Mouse (Mus musculus) MEL (cell line): ENCODE data around the gene Shf. TPM values are rescaled to one million over a fixed set of nuclear protein-coding genes. Genes with fewer than 3 reads are reported as not detected.
A peak's percentile ranks its signal among the peaks of the same experiment; 100 is the strongest.

Experiments used
- DNase-seq: peaks from one replicate; pipeline ENCODE4 v3.0.0; 2011; ENCODE audit warnings: low read depth, low spot score
- H3K27ac ChIP-seq: 2 replicates; pipeline ENCODE4 v1.5.1; 2012; ENCODE audit warnings: low read depth, mild to moderate bottlenecking, control low read depth, low read length, moderate library complexity; ENCODE audit not compliant: control insufficient read depth
- H3K27me3 ChIP-seq, 2 experiments: fragments of 150-350 bp in 1 of 2; sonication (generic) in 1 of 2; 2 replicates each; pipeline ENCODE4 v1.6.1; 2012; ENCODE audit warnings: low read length in 2 of 2, mild to moderate bottlenecking in 2 of 2, improper control_type of control experiment in 1 of 2, moderate library complexity in 1 of 2; ENCODE audit not compliant: insufficient read depth in 2 of 2, control insufficient read depth in 1 of 2
- H3K36me3 ChIP-seq, 2 experiments: 2 replicates each; pipeline ENCODE4 v1.6.1; 2012 to 2014; ENCODE audit warnings: low read length in 2 of 2, improper control_type of control experiment in 1 of 2, inconsistent platforms in 1 of 2, mild to moderate bottlenecking in 1 of 2; ENCODE audit not compliant: insufficient read depth in 2 of 2, control insufficient read depth in 1 of 2
- H3K4me1 ChIP-seq, 2 experiments: fragments of 150-350 bp in 1 of 2; sonication (generic) in 1 of 2; 2 replicates each; pipeline ENCODE4 v1.6.1; 2012; ENCODE audit warnings: low read length in 2 of 2, improper control_type of control experiment in 1 of 2, mild to moderate bottlenecking in 1 of 2; ENCODE audit not compliant: insufficient read depth in 2 of 2, control insufficient read depth in 1 of 2
- H3K4me3 ChIP-seq, 2 experiments: fragments of 150-350 bp in 1 of 2; sonication (generic) in 1 of 2; 2 replicates each; pipeline ENCODE4 v1.5.1; 2012; ENCODE audit warnings: low read depth in 2 of 2, low read length in 2 of 2, mild to moderate bottlenecking in 2 of 2, moderate library complexity in 2 of 2, control low read depth in 1 of 2, improper control_type of control experiment in 1 of 2; ENCODE audit not compliant: control insufficient read depth in 1 of 2, insufficient read depth in 1 of 2
- H3K79me2 ChIP-seq: 2 replicates; pipeline ENCODE4 v1.6.1; 2012; ENCODE audit warnings: mild to moderate bottlenecking, low read length, moderate library complexity; ENCODE audit not compliant: control insufficient read depth, poor library complexity, insufficient read depth
- H3K9ac ChIP-seq: 2 replicates; pipeline ENCODE4 v1.6.1; 2012; ENCODE audit warnings: low read depth, mild to moderate bottlenecking, control low read depth, low read length, moderate library complexity; ENCODE audit not compliant: control insufficient read depth, poor library complexity, severe bottlenecking
- H3K9me3 ChIP-seq: fragments of 150-350 bp; sonication (generic); replicated peaks from 2 replicates; pipeline ENCODE4 v1.6.1; 2012; ENCODE audit warnings: mild to moderate bottlenecking, low read length, improper control_type of control experiment, moderate library complexity; ENCODE audit not compliant: insufficient read depth
- BHLHE40 ChIP-seq: IDR thresholded peaks from 2 replicates; pipeline ENCODE4 v1.6.1; 2012; ENCODE audit warnings: low read depth, mild to moderate bottlenecking, inconsistent platforms, low read length, improper control_type of control experiment, borderline replicate concordance
- CTCF ChIP-seq, 3 experiments: IDR thresholded peaks in 2 of 3; conservative IDR thresholded peaks in 1 of 3; 2 replicates each; pipeline ENCODE4 v1.5.1; 2011 to 2012; ENCODE audit warnings: low read length in 3 of 3, low read depth in 2 of 3, mild to moderate bottlenecking in 2 of 3, improper control_type of control experiment in 1 of 3, inconsistent platforms in 1 of 3, mixed read lengths in 1 of 3, moderate library complexity in 1 of 3; ENCODE audit not compliant: control insufficient read depth in 1 of 3, insufficient read depth in 1 of 3, poor library complexity in 1 of 3, severe bottlenecking in 1 of 3
- E2F4 ChIP-seq: IDR thresholded peaks from 2 replicates; pipeline ENCODE4 v1.6.1; 2011; ENCODE audit warnings: low read depth, low read length, improper control_type of control experiment, borderline replicate concordance
- EP300 ChIP-seq, 2 experiments: IDR thresholded peaks; 2 replicates each; pipeline ENCODE4 v1.6.1; 2011; ENCODE audit warnings: improper control_type of control experiment in 2 of 2, low read length in 2 of 2, low read depth in 1 of 2, mild to moderate bottlenecking in 1 of 2
- ETS1 ChIP-seq: IDR thresholded peaks from 2 replicates; pipeline ENCODE4 v1.6.1; 2012; ENCODE audit warnings: low read depth, mild to moderate bottlenecking, inconsistent platforms, low read length, improper control_type of control experiment, moderate library complexity
- GATA1 ChIP-seq: IDR thresholded peaks from 2 replicates; pipeline ENCODE4 v1.6.1; 2011; ENCODE audit warnings: low read depth, low read length, improper control_type of control experiment
- HCFC1 ChIP-seq: IDR thresholded peaks from 2 replicates; pipeline ENCODE4 v1.6.1; 2012; ENCODE audit warnings: low read depth, mild to moderate bottlenecking, inconsistent platforms, low read length, improper control_type of control experiment, moderate library complexity
- KAT2A ChIP-seq: conservative IDR thresholded peaks from 2 replicates; pipeline ENCODE4 v1.6.1; 2012; ENCODE audit warnings: low read depth, low read length, improper control_type of control experiment, inconsistent platforms
- MAX ChIP-seq: IDR thresholded peaks from 2 replicates; pipeline ENCODE4 v1.6.1; 2011; ENCODE audit warnings: low read length, improper control_type of control experiment
- MAZ ChIP-seq: IDR thresholded peaks from 2 replicates; pipeline ENCODE4 v1.6.1; 2012; ENCODE audit warnings: low read depth, mild to moderate bottlenecking, inconsistent platforms, low read length, improper control_type of control experiment
- MXI1 ChIP-seq: IDR thresholded peaks from 2 replicates; pipeline ENCODE4 v1.6.1; 2011; ENCODE audit warnings: mild to moderate bottlenecking, low read depth, low read length, improper control_type of control experiment
- MYB ChIP-seq: IDR thresholded peaks from 2 replicates; pipeline ENCODE4 v1.6.1; 2011; ENCODE audit warnings: mild to moderate bottlenecking, low read depth, low read length, improper control_type of control experiment
- MYC ChIP-seq: IDR thresholded peaks from 2 replicates; pipeline ENCODE4 v1.6.1; 2011; ENCODE audit warnings: low read depth, mild to moderate bottlenecking, low read length, improper control_type of control experiment, moderate library complexity
- NELFE ChIP-seq: IDR thresholded peaks from 2 replicates; pipeline ENCODE4 v1.6.1; 2011; ENCODE audit warnings: low read depth, low read length, improper control_type of control experiment
- POLR2A ChIP-seq, 2 experiments: IDR thresholded peaks; 2 replicates each; pipeline ENCODE4 v1.6.1; 2011 to 2012; ENCODE audit warnings: low read length in 2 of 2, mild to moderate bottlenecking in 2 of 2, control low read depth in 1 of 2, improper control_type of control experiment in 1 of 2, low read depth in 1 of 2, moderate library complexity in 1 of 2; ENCODE audit not compliant: control insufficient read depth in 1 of 2, insufficient read depth in 1 of 2, poor library complexity in 1 of 2
- POLR2AphosphoS2 ChIP-seq: IDR thresholded peaks from 2 replicates; pipeline ENCODE4 v1.6.1; 2011; ENCODE audit warnings: low read length, improper control_type of control experiment
- RAD21 ChIP-seq: IDR thresholded peaks from 2 replicates; pipeline ENCODE4 v1.6.1; 2011; ENCODE audit warnings: mild to moderate bottlenecking, low read depth, low read length, improper control_type of control experiment
- RCOR1 ChIP-seq: IDR thresholded peaks from 2 replicates; pipeline ENCODE4 v1.6.1; 2012; ENCODE audit warnings: low read depth, mild to moderate bottlenecking, inconsistent platforms, low read length, improper control_type of control experiment
- SIN3A ChIP-seq: IDR thresholded peaks from 2 replicates; pipeline ENCODE4 v1.6.1; 2012; ENCODE audit warnings: low read length, improper control_type of control experiment, inconsistent platforms
- SMC3 ChIP-seq: IDR thresholded peaks from 2 replicates; pipeline ENCODE4 v1.6.1; 2011; ENCODE audit warnings: low read depth, low read length, improper control_type of control experiment
- TAL1 ChIP-seq: IDR thresholded peaks from 2 replicates; pipeline ENCODE4 v1.6.1; 2012; ENCODE audit warnings: mild to moderate bottlenecking, inconsistent platforms, low read length, moderate library complexity, mixed read lengths
- TBP ChIP-seq: IDR thresholded peaks from 2 replicates; pipeline ENCODE4 v1.8.0; 2011; ENCODE audit warnings: low read depth, low read length, improper control_type of control experiment
- TCF12 ChIP-seq: IDR thresholded peaks from 2 replicates; pipeline ENCODE4 v1.6.1; 2014; ENCODE audit warnings: low read depth, mild to moderate bottlenecking, inconsistent platforms, low read length, improper control_type of control experiment, moderate library complexity
- UBTF ChIP-seq: IDR thresholded peaks from 2 replicates; pipeline ENCODE4 v1.6.1; 2012; ENCODE audit warnings: low read depth, mild to moderate bottlenecking, inconsistent platforms, low read length, improper control_type of control experiment, moderate library complexity, borderline replicate concordance; ENCODE audit not compliant: insufficient read depth
- USF1 ChIP-seq: IDR thresholded peaks from 2 replicates; pipeline ENCODE4 v1.6.1; 2014; ENCODE audit warnings: low read depth, mild to moderate bottlenecking, inconsistent platforms, low read length, improper control_type of control experiment, moderate library complexity
- ZMIZ1 ChIP-seq: IDR thresholded peaks from 2 replicates; pipeline ENCODE4 v1.6.1; 2012; ENCODE audit warnings: low read depth, mild to moderate bottlenecking, inconsistent platforms, low read length, improper control_type of control experiment, moderate library complexity
- ZNF384 ChIP-seq: IDR thresholded peaks from 2 replicates; pipeline ENCODE4 v1.6.1; 2012; ENCODE audit warnings: low read depth, mild to moderate bottlenecking, inconsistent platforms, low read length, improper control_type of control experiment
- polyA plus RNA-seq, 2 experiments: library from polyadenylated mRNA; stranded (reverse) in 1 of 2; unstranded in 1 of 2; fragments of >175 nt in 1 of 2; fragments of >200 nt in 1 of 2; gene quantifications; 2 replicates each; pipeline versions ENCODE4 v1.2.1 to v1.2.4; 2012; ENCODE audit warnings: low replicate concordance in 2 of 2, low read depth in 1 of 2; ENCODE audit not compliant: insufficient read length in 2 of 2, insufficient read depth in 1 of 2, missing spikeins in 1 of 2
- total RNA-seq: library from RNA; depleted of rRNA; stranded (reverse); fragments of 300-350 nt; gene quantifications from 2 replicates; pipeline ENCODE4 v1.2.3, GENCODE M21; 2012

The Shf gene
- total and polyA plus RNA-seq, 3 experiments = 4.3 to 9.7 TPM; not detected in 1

DNA sequence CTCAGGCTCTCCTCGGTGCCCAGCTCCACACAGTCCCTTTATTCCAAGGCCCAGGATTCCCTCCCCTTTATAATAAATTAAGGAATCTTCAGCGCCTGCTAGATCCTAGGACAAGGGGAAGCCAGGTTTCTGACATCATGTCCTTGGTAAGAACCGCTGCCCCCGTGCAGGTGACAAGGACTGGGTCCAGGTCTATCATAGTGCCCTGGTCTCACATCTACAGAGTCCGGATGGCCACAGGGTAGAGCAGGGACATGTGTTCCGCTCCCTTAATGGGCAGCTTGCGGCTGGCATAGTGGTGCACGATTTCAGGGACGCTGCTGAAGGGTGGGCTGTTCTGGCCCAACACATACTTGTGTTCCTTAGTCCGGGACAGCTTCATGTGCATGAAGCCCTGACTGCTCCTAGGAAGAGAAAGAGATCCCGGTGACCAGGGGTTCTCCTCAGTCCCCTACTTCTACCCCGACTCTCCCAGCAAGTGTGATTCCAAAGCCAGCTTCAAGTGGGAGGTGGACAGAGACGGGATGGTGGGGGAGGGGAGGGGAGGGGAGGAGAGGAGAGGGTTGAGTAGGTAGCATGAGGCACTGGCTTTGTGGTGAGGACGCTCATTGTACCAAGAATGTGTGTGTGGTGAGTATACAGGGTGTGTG lies 19.7 kb downstream of the Shf start:
- Histone ChIP-seq H3K4me1 (peaks cover 3 to 4% of the 10 kb centered on the region in 2 experiments), H3K27me3 (no peaks in the 10 kb centered on the region), H3K4me3 (peak overlapping the region; percentile 72 to 89), H3K9ac (peak overlapping the region; percentile 98), H3K79me2 (peaks cover 1% of the 10 kb centered on the region; the same call in 1 of the 2 replicates), H3K9me3 (no peaks in the 10 kb centered on the region), H3K36me3 (peaks cover 0 to 8% of the 10 kb centered on the region in 2 experiments; a peak in 2 of 4 replicates), H3K27ac (no peak overlapping the region; the same call in 1 of the 2 replicates)
- no peak for DNase-seq
- TF ChIP-seq TBP = no peak
- TF ChIP-seq BHLHE40 = no peak
- no peak for TF ChIP-seq MYB
- TF ChIP-seq MAX = no peak
- TF ChIP-seq MYC = no peak
- TF ChIP-seq MAZ = no peak
- TF ChIP-seq MXI1 = no peak
- TF ChIP-seq USF1 = no peak
- TF ChIP-seq NELFE = no peak
- TF ChIP-seq E2F4 = no peak
- no peak for TF ChIP-seq RCOR1
- no peak for TF ChIP-seq GATA1
- TF ChIP-seq HCFC1 = no peak
- TF ChIP-seq ZMIZ1 = no peak
- TF ChIP-seq ETS1 = no peak
- TF ChIP-seq EP300 (IDR thresholded peaks at IDR 0.05; ENCODE audit: low read depth in 1 of 2, low read length in 2 of 2) = no peak

DNA sequence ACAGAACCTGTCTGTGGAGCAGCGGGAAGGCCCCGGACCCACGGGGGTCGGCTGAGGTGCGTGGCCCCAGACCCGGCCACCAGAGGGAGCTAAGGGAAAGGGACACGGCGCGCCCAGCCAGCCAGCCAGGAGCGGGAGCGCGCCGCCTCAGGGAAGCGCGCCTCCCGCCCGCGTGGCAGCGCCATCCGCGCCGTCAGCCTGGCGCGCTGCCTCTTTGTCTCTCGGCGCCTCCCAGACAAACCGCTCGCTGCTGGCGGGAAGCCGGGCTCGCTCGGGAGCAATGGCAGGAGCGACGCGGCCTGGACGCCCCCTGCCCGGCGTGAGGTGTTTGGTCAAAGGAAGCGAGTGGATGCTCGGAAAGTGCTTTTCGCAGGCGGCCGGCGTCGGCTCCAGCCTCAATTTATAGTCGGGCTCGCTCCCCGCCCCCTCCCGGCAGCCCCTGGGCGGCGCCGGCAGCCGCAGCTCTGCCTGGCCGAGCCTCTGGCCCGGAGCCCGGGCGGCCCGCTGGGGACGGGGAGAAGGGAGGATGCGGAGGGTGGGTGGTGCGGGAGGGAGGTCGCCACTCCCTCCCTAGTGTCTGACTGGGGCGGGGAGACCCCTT lies 20.3 kb downstream of the Shf start:
- H3K4me1 ChIP-seq = peaks cover 3 to 4% of the 10 kb centered on the region in 2 experiments
- no peaks in the 10 kb centered on the region for H3K27me3 ChIP-seq
- H3K9me3 ChIP-seq = no peaks in the 10 kb centered on the region
- DNase-seq = peak; percentile 83
- peak overlapping the region; percentile 72 to 89 for H3K4me3 ChIP-seq
- peaks cover 1% of the 10 kb centered on the region; the same call in 1 of the 2 replicates for H3K79me2 ChIP-seq
- TF ChIP-seq ZNF384 (no peak), ZMIZ1 (peak; percentile 84), MAX (peak; percentile 79), TBP (peak; percentile 55; the same call in 1 of the 2 replicates), UBTF (0 out of 2 replicates have a peak, but pooled peaks have one; percentile 13), KAT2A (no peak), TAL1 (no peak), SMC3 (peak; percentile 56), SIN3A (peak; percentile 51), MAZ (peak; percentile 42; the same call in 1 of the 2 replicates), POLR2A (IDR thresholded peaks at IDR 0.05; ENCODE audit: control insufficient read depth in 1 of 2, insufficient read depth in 1 of 2, low read depth in 1 of 2, low read length in 2 of 2, poor library complexity in 1 of 2) (peak; percentile 83 to 96), TCF12 (no peak; the same call in none of the 2 replicates), NELFE (peak; percentile 85), RAD21 (peak; percentile 43), MYB (no peak), POLR2AphosphoS2 (peak; percentile 83), CTCF (IDR thresholded peaks at IDR 0.05 in 2 of 3, conservative IDR thresholded peaks at IDR 0.05 in 1 of 3; ENCODE audit: control insufficient read depth in 1 of 3, insufficient read depth in 1 of 3, low read depth in 2 of 3, low read length in 3 of 3, poor library complexity in 1 of 3, severe bottlenecking in 1 of 3) (peak in 2 of 3 experiments; percentile 71 to 88; a peak in 5 of 6 replicates), HCFC1 (0 out of 2 replicates have a peak, but pooled peaks have one; percentile 13), MXI1 (peak; percentile 55)
- H3K27ac ChIP-seq = peak overlapping the region; percentile 80
- H3K9ac ChIP-seq = peak overlapping the region; percentile 98
- H3K36me3 ChIP-seq = peaks cover 0 to 8% of the 10 kb centered on the region in 2 experiments; a peak in 2 of 4 replicates
